Mouse (Mus musculus) erythroblast, embryonic 14.5 days (primary cell): Measurements from ENCODE around the gene Itga10. TPM values are rescaled to one million over a fixed set of nuclear protein-coding genes. Genes with fewer than 3 reads are reported as not detected.
A peak's percentile ranks its signal among the peaks of the same experiment; 100 is the strongest.

ENCODE experiments used
- H3K27me3 ChIP-seq: 2 replicates; pipeline ENCODE4 v1.6.1; 2012; ENCODE audit warnings: inconsistent platforms; ENCODE audit not compliant: control insufficient read depth
- H3K36me3 ChIP-seq: 2 replicates; pipeline ENCODE4 v1.6.1; 2012; ENCODE audit warnings: mild to moderate bottlenecking, inconsistent platforms; ENCODE audit not compliant: control insufficient read depth
- H3K4me1 ChIP-seq: 2 replicates; pipeline ENCODE4 v1.6.1; 2012; ENCODE audit warnings: inconsistent platforms; ENCODE audit not compliant: control insufficient read depth
- H3K4me3 ChIP-seq: replicated peaks from 2 replicates; pipeline ENCODE3; 2012; ENCODE audit warnings: moderate library complexity, mild to moderate bottlenecking, inconsistent platforms
- H3K9me3 ChIP-seq: 2 replicates; pipeline ENCODE4 v1.6.1; 2012; ENCODE audit warnings: low read length, inconsistent platforms, mixed read lengths; ENCODE audit not compliant: control insufficient read depth
- GATA1 ChIP-seq: IDR thresholded peaks from 2 replicates; pipeline ENCODE4 v1.6.1; 2012; ENCODE audit warnings: low read length, inconsistent platforms, mixed read lengths
- TAL1 ChIP-seq: IDR thresholded peaks from 3 replicates; pipeline ENCODE4 v1.6.1; 2012; ENCODE audit warnings: low read length, inconsistent platforms, mixed read lengths
- polyA plus RNA-seq: library from polyadenylated mRNA; stranded (reverse); fragments of >175 nt; gene quantifications from 2 replicates; pipeline ENCODE4 v1.2.3, GENCODE M21; 2012

Itga10 gene
- polyA plus RNA-seq, 1 experiment: not detected

DNA sequence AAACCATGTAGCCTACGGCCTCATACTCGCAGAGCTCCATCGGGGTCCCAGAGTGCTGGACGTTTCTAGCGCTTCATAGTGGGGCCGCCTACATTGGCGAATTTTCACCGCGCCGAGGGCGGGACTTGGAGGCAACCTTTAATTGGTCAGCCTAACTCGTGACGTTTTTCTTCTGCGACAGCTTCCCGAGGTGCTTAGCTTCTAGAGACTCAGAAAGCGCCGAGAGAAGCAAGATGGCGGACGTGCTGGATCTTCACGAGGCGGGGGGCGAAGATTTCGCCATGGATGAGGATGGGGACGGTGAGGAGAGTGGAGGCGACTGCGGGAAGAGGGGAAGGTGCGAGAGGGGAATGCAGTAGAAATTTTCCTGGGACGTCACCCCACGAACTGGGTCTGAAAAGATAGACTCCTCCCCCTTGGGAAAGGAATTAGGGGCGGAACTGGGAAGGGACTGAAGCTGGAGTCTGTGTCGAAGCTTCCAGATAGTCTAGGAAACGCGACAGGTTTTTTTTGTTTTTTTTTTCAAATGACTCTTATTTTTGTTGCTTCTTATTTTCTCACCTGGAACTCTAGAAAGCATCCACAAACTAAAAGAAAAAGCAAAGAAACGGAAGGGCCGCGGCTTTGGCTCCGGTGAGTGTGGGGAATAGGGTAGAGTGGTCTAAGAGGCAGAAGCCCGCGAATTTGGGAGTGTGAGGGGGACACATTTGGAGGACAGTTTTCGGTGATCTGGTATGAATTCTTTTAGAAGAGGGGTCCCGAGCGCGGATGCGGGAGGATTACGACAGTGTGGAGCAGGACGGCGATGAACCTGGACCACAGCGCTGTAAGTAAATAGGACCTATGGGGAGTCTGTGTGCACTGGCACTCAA is 15.4 kb upstream of the Itga10 start, which contains the start of gene Rbm8a:
Gene Rbm8a (plus strand): TSS at position 205 of the 872 bp plus-strand sequence.
- no peaks in the 10 kb centered on the region for H3K9me3 ChIP-seq
- H3K27me3 ChIP-seq: no peaks in the 10 kb centered on the region
- H3K36me3 ChIP-seq: peaks cover 33% of the 10 kb centered on the region
- peak within 1 kb of the TSS; percentile 93 for H3K4me3 ChIP-seq
- TF ChIP-seq TAL1: no peak
- no peak for TF ChIP-seq GATA1
- H3K4me1 ChIP-seq: peaks cover 36% of the 10 kb centered on the region

DNA sequence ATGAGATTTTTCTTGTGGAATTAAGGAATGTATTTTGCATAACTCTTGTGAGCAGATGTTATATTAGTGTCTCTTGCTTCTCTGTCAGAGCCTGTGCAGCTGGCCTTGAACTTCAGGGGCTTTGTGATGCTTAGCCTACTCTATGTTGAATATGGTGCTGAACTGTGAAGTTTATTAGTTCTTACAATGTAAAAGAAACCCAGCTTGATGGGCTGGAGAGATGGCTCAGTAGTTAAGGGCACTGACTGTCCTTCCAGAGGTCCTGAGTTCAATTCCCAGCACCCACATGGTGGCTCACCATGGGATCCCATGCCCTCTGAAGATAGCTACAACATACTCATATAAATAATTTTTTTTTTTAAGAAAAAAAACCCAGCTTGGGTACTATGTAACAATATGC is 13.3 kb upstream of the Itga10 start:
- Histone ChIP-seq H3K9me3 (no peaks in the 10 kb centered on the region), H3K27me3 (no peaks in the 10 kb centered on the region), H3K4me1 (peaks cover 57% of the 10 kb centered on the region), H3K36me3 (peaks cover 38% of the 10 kb centered on the region), H3K4me3 (no peak overlapping the region)
- TF ChIP-seq GATA1 (no peak), TAL1 (no peak)

DNA sequence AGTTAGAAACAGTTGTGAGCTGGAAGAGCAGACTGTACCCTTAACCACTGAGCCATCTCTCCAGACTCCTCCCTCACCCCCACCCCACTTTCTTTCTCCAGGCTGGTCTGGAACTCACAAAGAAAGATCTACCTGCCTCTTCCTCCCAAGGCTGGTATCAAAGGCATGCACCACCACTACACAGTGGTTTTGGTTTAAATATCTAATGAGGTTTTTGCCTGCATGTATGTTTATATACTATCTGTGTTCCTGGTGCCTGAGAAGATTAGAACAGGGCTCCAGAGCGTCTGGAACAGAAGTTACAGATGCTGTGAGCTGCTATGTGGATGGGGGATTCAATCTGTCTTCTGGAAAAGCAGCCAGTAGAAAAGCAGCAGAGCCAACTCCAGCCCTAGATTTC is 11.4 kb upstream of the Itga10 start:
- H3K9me3 ChIP-seq: no peaks in the 10 kb centered on the region
- no peaks in the 10 kb centered on the region for H3K27me3 ChIP-seq
- H3K36me3 ChIP-seq: peaks cover 52% of the 10 kb centered on the region
- peaks cover 55% of the 10 kb centered on the region for H3K4me1 ChIP-seq
- no peak overlapping the region for H3K4me3 ChIP-seq
- TF ChIP-seq GATA1 (no peak), TAL1 (no peak)

DNA sequence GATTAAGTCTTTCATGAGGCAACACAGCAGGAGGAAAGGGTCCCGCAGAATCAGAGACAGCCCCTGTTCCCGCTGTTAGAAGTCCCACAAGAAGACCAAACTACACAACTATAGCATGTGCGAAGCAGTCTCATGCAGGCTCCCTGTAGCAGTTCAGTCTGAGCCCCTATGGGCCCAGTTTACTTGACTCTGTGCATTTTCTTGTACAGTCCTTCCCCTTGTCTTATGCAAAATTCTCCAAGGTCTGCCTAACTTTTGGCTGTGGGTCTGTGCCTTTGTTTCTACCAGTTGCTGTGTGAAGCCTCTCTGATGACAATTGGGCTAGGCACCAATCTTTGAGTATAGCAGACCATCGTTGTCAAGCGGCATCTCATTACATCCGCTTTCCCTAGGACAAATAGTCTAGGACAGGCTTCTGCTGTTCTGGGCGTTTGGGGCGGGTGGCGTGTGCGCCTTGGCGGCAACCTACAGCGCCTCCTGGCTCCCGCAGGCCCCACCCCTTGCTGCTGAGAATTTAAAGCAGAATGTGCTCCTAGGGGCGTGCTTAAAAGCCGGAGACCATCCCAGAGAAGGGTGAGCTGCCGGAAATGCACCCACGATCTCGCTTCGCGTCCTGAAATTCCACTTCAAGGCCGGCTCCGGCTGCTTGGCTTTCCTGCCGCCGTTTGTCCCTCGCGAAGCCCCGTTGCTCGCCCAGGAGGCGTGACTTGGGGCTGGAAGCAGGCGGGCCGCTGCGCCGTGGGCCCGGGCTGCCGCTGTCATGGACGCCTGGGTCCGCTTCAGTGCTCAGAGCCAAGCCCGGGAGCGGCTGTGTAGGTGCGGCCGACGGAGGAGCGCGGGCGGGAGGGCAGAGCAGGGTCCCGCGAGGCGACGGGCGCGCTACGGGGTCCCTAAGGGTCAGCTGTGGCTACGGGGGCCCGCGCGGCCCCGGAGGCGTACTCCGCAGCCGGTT is 10.2 kb upstream of the Itga10 start, which contains the start of the genes Pex11b and Gm42957:
Gene Pex11b (plus strand): TSS at position 449 of the 952 bp plus-strand sequence.
Gene Gm42957 (plus strand): TSS at position 547 of the 952 bp plus-strand sequence.
- Histone ChIP-seq H3K4me1 (peaks cover 54% of the 10 kb centered on the region), H3K36me3 (peaks cover 59% of the 10 kb centered on the region), H3K9me3 (no peaks in the 10 kb centered on the region), H3K4me3 (peak within 1 kb of the TSS; percentile 83), H3K27me3 (no peaks in the 10 kb centered on the region)
- TF ChIP-seq TAL1: no peak
- TF ChIP-seq GATA1: no peak

DNA sequence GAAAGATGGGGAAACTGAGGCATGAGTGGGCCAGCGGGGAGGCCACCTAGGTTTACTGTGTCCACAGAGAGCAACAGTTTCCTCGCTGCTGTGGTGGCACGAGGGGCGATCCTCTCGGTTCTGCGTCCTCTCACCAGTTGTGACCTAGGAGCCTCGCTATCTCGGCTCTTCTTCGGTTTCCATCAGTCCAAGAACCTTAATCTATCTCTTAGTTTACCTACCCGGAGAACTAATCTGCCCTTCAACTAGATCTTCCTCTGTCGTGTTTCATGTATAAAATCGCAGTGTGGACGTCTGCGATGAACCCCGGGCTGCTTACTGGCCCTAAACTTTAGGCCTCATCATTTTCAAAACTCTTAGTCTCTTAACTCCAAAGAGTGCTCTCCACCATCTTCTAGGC is 9.5 kb upstream of the Itga10 start:
- Histone ChIP-seq H3K4me1 (peaks cover 47% of the 10 kb centered on the region), H3K4me3 (peak overlapping the region; percentile 83), H3K27me3 (no peaks in the 10 kb centered on the region), H3K9me3 (no peaks in the 10 kb centered on the region), H3K36me3 (peaks cover 57% of the 10 kb centered on the region)
- TF ChIP-seq GATA1 (no peak), TAL1 (no peak)

DNA sequence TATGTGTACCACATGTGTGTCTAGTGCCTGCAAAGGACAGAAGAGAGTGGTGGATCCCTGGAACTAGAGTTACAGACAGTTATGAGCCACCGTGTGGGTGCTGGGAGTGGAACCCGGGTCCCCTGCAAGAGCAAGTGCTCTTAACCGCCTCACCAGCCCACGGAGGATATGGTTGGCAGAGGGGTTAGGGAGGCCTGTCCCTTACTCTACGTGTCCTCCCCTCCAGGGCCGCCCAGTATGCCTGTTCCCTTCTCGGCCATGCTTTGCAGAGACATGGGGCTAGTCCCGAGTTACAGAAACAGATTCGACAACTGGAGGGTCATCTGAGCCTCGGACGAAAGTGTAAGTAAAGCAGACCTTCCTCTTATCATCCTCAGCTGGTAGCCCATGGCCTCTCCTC is 8.9 kb upstream of the Itga10 start:
- Histone ChIP-seq H3K4me3 (peak overlapping the region; percentile 83), H3K36me3 (peaks cover 53% of the 10 kb centered on the region), H3K9me3 (no peaks in the 10 kb centered on the region), H3K4me1 (peaks cover 42% of the 10 kb centered on the region), H3K27me3 (no peaks in the 10 kb centered on the region)
- TF ChIP-seq TAL1 (no peak), GATA1 (no peak)

DNA sequence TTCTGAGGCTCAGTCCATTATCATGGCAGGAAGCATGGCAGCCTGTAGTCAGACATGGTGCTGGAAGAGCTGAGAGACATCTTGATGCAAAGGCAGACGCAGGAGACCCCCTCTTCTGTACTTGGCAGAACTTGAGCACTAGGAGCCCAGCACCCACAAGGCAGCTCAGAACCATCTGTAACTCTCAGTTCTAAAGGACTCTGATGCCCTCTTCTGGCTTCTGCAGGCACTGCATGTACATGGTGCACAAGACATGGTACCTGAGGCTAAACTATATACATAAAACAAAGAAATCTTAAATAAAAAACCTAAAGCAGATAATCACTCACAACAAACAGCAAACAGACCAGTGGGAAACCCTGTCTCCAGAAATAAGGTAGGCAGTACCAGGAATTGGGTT is 6.2 kb upstream of the Itga10 start:
- Histone ChIP-seq H3K4me1 (peaks cover 31% of the 10 kb centered on the region), H3K27me3 (no peaks in the 10 kb centered on the region), H3K9me3 (no peaks in the 10 kb centered on the region), H3K36me3 (peaks cover 43% of the 10 kb centered on the region), H3K4me3 (no peak overlapping the region)
- TF ChIP-seq TAL1: no peak
- no peak for TF ChIP-seq GATA1

DNA sequence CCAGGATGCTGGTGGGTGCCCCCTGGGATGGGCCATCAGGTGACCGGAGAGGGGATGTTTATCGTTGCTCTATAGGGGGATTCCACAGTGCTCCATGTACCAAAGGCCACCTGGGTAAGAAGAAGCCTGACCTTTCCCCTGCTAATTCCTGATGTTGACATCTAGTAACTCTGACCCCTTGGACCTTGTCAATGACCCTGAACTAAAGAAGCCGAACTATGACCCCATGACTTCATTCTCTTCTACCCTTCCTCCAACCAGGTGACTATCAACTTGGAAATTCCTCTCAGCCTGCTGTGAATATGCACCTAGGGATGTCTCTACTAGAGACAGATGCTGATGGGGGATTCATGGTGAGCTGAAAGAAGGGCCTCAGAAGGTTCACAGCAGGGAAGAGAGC is 2.0 kb downstream of the Itga10 start:
- TF ChIP-seq GATA1 (no peak), TAL1 (no peak)
- H3K4me3 ChIP-seq: no peak overlapping the region
- H3K4me1 ChIP-seq: no peaks in the 10 kb centered on the region

More for the DNA sequence above, 2.0 kb downstream of the Itga10 start:
- Histone ChIP-seq H3K36me3 (peaks cover 19% of the 10 kb centered on the region), H3K9me3 (no peaks in the 10 kb centered on the region), H3K27me3 (no peaks in the 10 kb centered on the region)
